Mouse (Mus musculus): ENCODE measurements around the gene Rabl6.

DNA sequence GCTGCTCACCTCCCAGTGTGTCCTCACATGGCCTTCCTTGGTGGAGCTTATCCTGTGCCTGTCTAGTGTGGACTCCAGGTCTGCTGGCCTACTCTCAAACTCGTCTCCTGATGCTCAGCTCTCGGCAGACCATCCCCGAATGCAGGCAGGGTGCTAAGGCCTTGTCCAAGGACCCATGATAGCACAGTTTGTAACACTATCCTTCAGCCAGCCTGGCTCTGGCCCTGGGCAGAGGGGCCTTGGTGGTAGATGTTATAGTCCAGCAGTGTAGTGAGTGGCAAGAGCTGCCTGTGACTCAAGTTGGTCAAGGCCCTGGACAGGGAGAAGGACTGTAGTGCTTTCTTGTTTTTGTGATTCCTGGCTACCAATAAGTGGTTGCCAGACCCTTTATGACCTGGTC lies 25.3 kb upstream of the Rabl6 start:
- no peak for TF ChIP-seq GATA1 (IDR thresholded peaks at IDR 0.05; ENCODE audit: borderline replicate concordance, low read length)
- TF ChIP-seq FLI1 (IDR thresholded peaks at IDR 0.05; ENCODE audit: low read length): no peak

All from megakaryocyte, embryonic 14.5 days (primary cell).